Mouse (Mus musculus) heart, postnatal 0 days (tissue): ENCODE measurements around the gene Mpig6b.

Source experiments
- CTCF ChIP-seq: IDR thresholded peaks from 2 replicates; pipeline ENCODE4 v1.5.1; 2016; ENCODE audit warnings: antibody characterized with exemption, control low read depth, low read depth
- EP300 ChIP-seq: IDR thresholded peaks from 2 replicates; pipeline ENCODE4 v1.6.1; 2016; ENCODE audit warnings: antibody characterized with exemption, low read depth

DNA sequence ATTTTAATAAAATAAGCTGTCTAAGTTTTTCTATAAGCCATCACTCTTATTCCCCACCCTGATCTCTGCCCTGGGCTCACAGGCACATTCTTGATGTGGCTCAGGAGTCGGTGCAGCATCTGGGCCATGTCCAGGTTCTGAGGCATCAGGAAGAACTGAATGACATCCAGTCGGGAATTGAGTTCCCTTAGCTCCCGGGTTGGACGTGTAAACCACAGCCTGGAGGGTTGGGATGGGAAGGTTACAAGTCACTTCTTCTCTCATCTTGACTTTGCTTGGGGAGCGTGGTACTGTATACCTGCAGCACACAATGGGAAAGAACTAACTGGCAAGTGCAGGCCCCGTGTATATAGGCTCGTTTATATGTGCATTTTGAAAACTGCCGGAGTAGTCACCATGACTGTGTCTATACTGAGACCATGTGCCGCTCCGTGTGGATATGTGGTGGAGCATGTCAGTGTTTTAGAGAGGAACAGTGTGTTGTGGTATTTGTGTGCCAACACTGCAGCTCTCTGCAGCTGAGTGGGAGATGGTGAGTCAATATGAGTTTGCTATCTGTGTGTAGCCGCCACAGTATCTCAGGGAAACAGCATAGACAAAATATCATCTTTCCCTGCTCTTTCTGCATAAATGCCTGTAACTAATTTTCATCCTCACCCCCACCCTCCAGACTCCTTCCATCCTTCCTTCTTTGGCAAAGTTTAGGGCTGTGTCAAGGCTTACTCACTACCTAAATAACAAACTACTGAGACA lies 26.7 kb downstream of the Mpig6b start:
- no peak for TF ChIP-seq CTCF
- no peak for TF ChIP-seq EP300
